Mouse (Mus musculus): Measurements from ENCODE around the gene Asb4.
"Not testable (repeated sequence)": the region's sequence is repeated elsewhere in the genome, so short reads cannot be mapped to it uniquely, and the experiment has no call there.

The Asb4 gene

GRCm38 (mm10) chr6:5383336-5384177 is at the start of gene Asb4:
Asb4 (plus strand) TSS chr6:5383386.
- DNase-seq, result no peak

- no peak for DNase-seq
These were observed 49.2 kb upstream of the Asb4 start for GRCm38 (mm10) chr6:5334021-5334420.

GRCm38 (mm10) chr6:5336016-5336415 is 47.2 kb upstream of the Asb4 start:
- DNase-seq, result not testable (repeated sequence)

- not testable (repeated sequence) for DNase-seq
These were observed 44.4 kb upstream of the Asb4 start for GRCm38 (mm10) chr6:5338781-5339180.

- DNase-seq, result not testable (repeated sequence)
These were observed 43.9 kb upstream of the Asb4 start for GRCm38 (mm10) chr6:5339283-5339682.

GRCm38 (mm10) chr6:5344255-5344654 is 38.9 kb upstream of the Asb4 start:
- DNase-seq, result no peak

GRCm38 (mm10) chr6:5357873-5358272 is 25.3 kb upstream of the Asb4 start:
- no peak for DNase-seq

- DNase-seq, result no peak
These were observed 22.8 kb upstream of the Asb4 start for GRCm38 (mm10) chr6:5360402-5360801.

GRCm38 (mm10) chr6:5361987-5362386 is 21.2 kb upstream of the Asb4 start:
- no peak for DNase-seq

- DNase-seq, result no peak
These were observed 17.3 kb upstream of the Asb4 start for GRCm38 (mm10) chr6:5365845-5366244.

- no peak for DNase-seq
These were observed 6.3 kb upstream of the Asb4 start for GRCm38 (mm10) chr6:5376884-5377283.

GRCm38 (mm10) chr6:5379048-5379447 is 4.1 kb upstream of the Asb4 start:
- DNase-seq, result no peak

GRCm38 (mm10) chr6:5379781-5380623 is 3.2 kb upstream of the Asb4 start:
- DNase-seq, result no peak

GRCm38 (mm10) chr6:5380624-5381252 is 2.4 kb upstream of the Asb4 start:
- no peak for DNase-seq

- DNase-seq, result no peak
These were observed 1.1 kb upstream of the Asb4 start for GRCm38 (mm10) chr6:5381918-5382582.

GRCm38 (mm10) chr6:5382583-5383215 is 487 bp upstream of the Asb4 start:
- DNase-seq, result peak; percentile 33

- DNase-seq, result peak; percentile 11
These were observed 948 bp downstream of the Asb4 start for GRCm38 (mm10) chr6:5384178-5384490.

- DNase-seq, result no peak
These were observed 2.0 kb downstream of the Asb4 start for GRCm38 (mm10) chr6:5385161-5385640.

GRCm38 (mm10) chr6:5386486-5386885 is 3.3 kb downstream of the Asb4 start:
- DNase-seq, result no peak

- no peak for DNase-seq
These were observed 4.2 kb downstream of the Asb4 start for GRCm38 (mm10) chr6:5387396-5387795.

- DNase-seq, result no peak
These were observed 7.1 kb downstream of the Asb4 start for GRCm38 (mm10) chr6:5390298-5390697.

- DNase-seq, result no peak
These were observed 7.8 kb downstream of the Asb4 start for GRCm38 (mm10) chr6:5390952-5391351.

Data from cerebellum, adult 11-12 months (tissue).